Mouse (Mus musculus) ES-Bruce4 (cell line): ENCODE measurements around the gene Krtap4-13. TPM values are rescaled to one million over a fixed set of nuclear protein-coding genes. Genes with fewer than 3 reads are reported as not detected.
"Not testable (repeated sequence)": the region's sequence is repeated elsewhere in the genome, so short reads cannot be mapped to it uniquely, and the experiment has no call there.

ENCODE experiments used
- H3K27ac ChIP-seq: 2 replicates; pipeline ENCODE4 v1.5.1; 2012; ENCODE audit warnings: low read length, inconsistent platforms; ENCODE audit not compliant: insufficient read depth
- H3K27me3 ChIP-seq: 2 replicates; pipeline ENCODE4 v1.6.1; 2012; ENCODE audit warnings: mild to moderate bottlenecking, low read length, inconsistent platforms; ENCODE audit not compliant: control insufficient read depth, poor library complexity, insufficient read depth, severe bottlenecking
- H3K36me3 ChIP-seq: 2 replicates; pipeline ENCODE4 v1.6.1; 2012; ENCODE audit warnings: inconsistent platforms, mild to moderate bottlenecking, low read length, moderate library complexity; ENCODE audit not compliant: control insufficient read depth, poor library complexity, insufficient read depth, severe bottlenecking
- H3K4me1 ChIP-seq: one replicate; pipeline ENCODE4 v1.8.1; 2011; ENCODE audit warnings: low read length; ENCODE audit not compliant: control insufficient read depth, insufficient read depth
- H3K4me3 ChIP-seq: 2 replicates; pipeline ENCODE4 v1.5.1; 2011; ENCODE audit warnings: low read depth, mild to moderate bottlenecking, low read length
- H3K9ac ChIP-seq: 2 replicates; pipeline ENCODE4 v1.6.1; 2012; ENCODE audit warnings: low read depth, mild to moderate bottlenecking, inconsistent platforms; ENCODE audit not compliant: poor library complexity, severe bottlenecking
- H3K9me3 ChIP-seq: replicated peaks from 2 replicates; pipeline ENCODE4 v1.6.1; 2012; ENCODE audit warnings: mild to moderate bottlenecking, low read length, inconsistent platforms; ENCODE audit not compliant: control insufficient read depth, poor library complexity, insufficient read depth, severe bottlenecking
- CTCF ChIP-seq: IDR thresholded peaks from one replicate; pipeline ENCODE4 v1.8.1; 2011; ENCODE audit warnings: low read depth, low read length
- EP300 ChIP-seq: IDR thresholded peaks from 2 replicates; pipeline ENCODE4 v1.6.1; 2011; ENCODE audit warnings: low read depth, low read length; ENCODE audit not compliant: insufficient read depth
- POLR2A ChIP-seq: IDR thresholded peaks from one replicate; pipeline ENCODE4 v1.8.1; 2011; ENCODE audit warnings: low read length; ENCODE audit not compliant: insufficient read depth
- polyA plus RNA-seq: library from polyadenylated mRNA; stranded (reverse); fragments of >200 nt; gene quantifications from 2 replicates; pipeline ENCODE4 v1.2.4, GENCODE M21; 2011; ENCODE audit warnings: low read depth; ENCODE audit not compliant: missing spikeins, insufficient read depth, insufficient read length

The Krtap4-13 gene
- polyA plus RNA-seq, 1 experiment, result not detected

GRCm38 (mm10) chr11:99842185-99842584 lies 32.5 kb upstream of the Krtap4-13 start:
- Histone ChIP-seq H3K36me3 (no peaks in the 10 kb centered on the region), H3K9me3 (no peaks in the 10 kb centered on the region), H3K27me3 (no peaks in the 10 kb centered on the region), H3K4me3 (no peak overlapping the region), H3K9ac (no peak overlapping the region), H3K27ac (no peak overlapping the region), H3K4me1 (no peaks in the 10 kb centered on the region)
- TF ChIP-seq CTCF, result no peak
- TF ChIP-seq EP300, result no peak
- TF ChIP-seq POLR2A, result no peak

- H3K27ac ChIP-seq, result no peak within 1 kb of the TSS
- H3K9me3 ChIP-seq, result no peaks in the 10 kb centered on the region
- H3K9ac ChIP-seq, result no peak within 1 kb of the TSS
- H3K4me1 ChIP-seq, result no peaks in the 10 kb centered on the region
- H3K27me3 ChIP-seq, result no peaks in the 10 kb centered on the region
- TF ChIP-seq CTCF (no peak), POLR2A (no peak)
- H3K4me3 ChIP-seq, result no peak within 1 kb of the TSS
- no peaks in the 10 kb centered on the region for H3K36me3 ChIP-seq
Observed at GRCm38 (mm10) chr11:99837966-99838365, 28.3 kb upstream of the Krtap4-13 start, which contains the start of gene 2300003K06Rik. TSS of gene 2300003K06Rik (minus strand) at chr11:99838066.

GRCm38 (mm10) chr11:99815566-99815965 lies 5.9 kb upstream of the Krtap4-13 start, which contains the start of gene Gm11564:
TSS of gene Gm11564 (minus strand) at chr11:99815666.
- not testable (repeated sequence) for H3K36me3 ChIP-seq, H3K27me3 ChIP-seq, H3K4me3 ChIP-seq, H3K9me3 ChIP-seq, H3K4me1 ChIP-seq, H3K9ac ChIP-seq, H3K27ac ChIP-seq

- H3K36me3 ChIP-seq, H3K4me3 ChIP-seq, H3K9ac ChIP-seq, H3K27me3 ChIP-seq, H3K4me1 ChIP-seq, H3K9me3 ChIP-seq, H3K27ac ChIP-seq: not testable (repeated sequence)
Observed at GRCm38 (mm10) chr11:99804346-99804745, 5.3 kb downstream of the Krtap4-13 start, which contains the start of gene Gm11554. TSS of gene Gm11554 (minus strand) at chr11:99804446.

GRCm38 (mm10) chr11:99798832-99799231 lies 10.9 kb downstream of the Krtap4-13 start, which contains the start of gene Gm11569:
TSS of gene Gm11569 (minus strand) at chr11:99798932.
- not testable (repeated sequence) for H3K27me3 ChIP-seq, H3K27ac ChIP-seq, H3K9ac ChIP-seq, H3K9me3 ChIP-seq, H3K36me3 ChIP-seq, H3K4me1 ChIP-seq, H3K4me3 ChIP-seq

GRCm38 (mm10) chr11:99793367-99793766 lies 16.3 kb downstream of the Krtap4-13 start, which contains the start of gene Gm11596:
TSS of gene Gm11596 (minus strand) at chr11:99793467.
- Histone ChIP-seq H3K4me3 (no peak within 1 kb of the TSS), H3K27ac (no peak within 1 kb of the TSS), H3K4me1 (no peaks in the 10 kb centered on the region), H3K9ac (no peak within 1 kb of the TSS), H3K36me3 (no peaks in the 10 kb centered on the region), H3K9me3 (no peaks in the 10 kb centered on the region), H3K27me3 (no peaks in the 10 kb centered on the region; the same call in 1 of the 2 replicates)
- TF ChIP-seq CTCF (no peak), POLR2A (no peak), EP300 (no peak)

- not testable (repeated sequence) for H3K4me3 ChIP-seq, H3K27me3 ChIP-seq, H3K4me1 ChIP-seq, H3K9me3 ChIP-seq, H3K36me3 ChIP-seq, H3K9ac ChIP-seq, H3K27ac ChIP-seq
Observed at GRCm38 (mm10) chr11:99784900-99785299, 24.8 kb downstream of the Krtap4-13 start, which contains the start of gene Krtap4-9. TSS of gene Krtap4-9 (plus strand) at chr11:99785200.
